Mouse (Mus musculus) limb, embryonic 11.5 days (tissue): Measurements from ENCODE around the gene Rapgef1. TPM values are rescaled to one million over a fixed set of nuclear protein-coding genes. Genes with fewer than 3 reads are reported as not detected.
"Not testable (repeated sequence)": the region's sequence is repeated elsewhere in the genome, so short reads cannot be mapped to it uniquely, and the experiment has no call there.

Source experiments
- ATAC-seq: fragments of 200-750 bp; cut with Nextera tagmentation; 2 replicates; pipeline ENCODE4 v1.8.0; 2017; ENCODE audit warnings: low read depth; ENCODE audit not compliant: insufficient number of reproducible peaks, low FRiP score, low TSS enrichment
- DNase-seq: peaks from one replicate; pipeline ENCODE4 v3.0.0-alpha.2; 2015; ENCODE audit warnings: low spot score
- H3K27ac ChIP-seq: fragments of 300-500 bp; sonication (generic); replicated peaks from 2 replicates; pipeline ENCODE4 v1.5.1; 2014; ENCODE audit warnings: low read depth, mild to moderate bottlenecking, low read length
- H3K27me3 ChIP-seq: fragments of 300-500 bp; sonication (generic); 2 replicates; pipeline ENCODE4 v1.6.1; 2014; ENCODE audit warnings: mild to moderate bottlenecking, low read length, mixed read lengths; ENCODE audit not compliant: control insufficient read depth, insufficient read depth
- H3K36me3 ChIP-seq: fragments of 300-500 bp; sonication (generic); 2 replicates; pipeline ENCODE4 v1.6.1; 2014; ENCODE audit warnings: mild to moderate bottlenecking, low read length, moderate library complexity, mixed read lengths; ENCODE audit not compliant: control insufficient read depth, insufficient read depth
- H3K4me1 ChIP-seq: fragments of 300-500 bp; sonication (generic); 2 replicates; pipeline ENCODE4 v1.6.1; 2014; ENCODE audit warnings: low read length, mixed read lengths; ENCODE audit not compliant: control insufficient read depth, insufficient read depth
- H3K4me2 ChIP-seq: fragments of 300-500 bp; sonication (generic); 2 replicates; pipeline ENCODE4 v1.6.1; 2014; ENCODE audit warnings: low read depth, mild to moderate bottlenecking, moderate library complexity; ENCODE audit not compliant: severe bottlenecking
- H3K4me3 ChIP-seq: fragments of 300-500 bp; sonication (generic); 2 replicates; pipeline ENCODE4 v1.5.1; 2014; ENCODE audit warnings: low read depth, low read length
- H3K9ac ChIP-seq: fragments of 300-500 bp; sonication (generic); 2 replicates; pipeline ENCODE4 v1.6.1; 2014; ENCODE audit warnings: mild to moderate bottlenecking, low read length
- H3K9me3 ChIP-seq: fragments of 300-500 bp; sonication (generic); 2 replicates; pipeline ENCODE4 v1.6.1; 2016; ENCODE audit warnings: low read length; ENCODE audit not compliant: control insufficient read depth
- WGBS: fragments of 180-500 bp; shearing (Covaris S2); extraction: QIAGEN DNeasy Blood & Tissue Kit; methylation state at CpG from one replicate; pipeline ENCODE4 v1.1.7; 2014; 5-methylcytosine and 5-hydroxymethylcytosine counted together
- polyA plus RNA-seq: library from polyadenylated mRNA; unstranded; fragments of >200 nt; fragmentation: Nextera tagmentation; extraction: Ambion mirVana; gene quantifications from 2 replicates; pipeline ENCODE4 v1.2.1, GENCODE M21; 2014

The Rapgef1 gene
- polyA plus RNA-seq, 1 experiment from 2014 or later = 17.1 TPM

- H3K27ac ChIP-seq = no peak overlapping the region
- ATAC-seq = no peak
- no peaks in the 10 kb centered on the region for H3K27me3 ChIP-seq
- no peak overlapping the region for H3K4me2 ChIP-seq
- no peak overlapping the region for H3K9ac ChIP-seq
- H3K36me3 ChIP-seq = peaks cover 18% of the 10 kb centered on the region
- H3K9me3 ChIP-seq = no peaks in the 10 kb centered on the region
- H3K4me1 ChIP-seq = no peaks in the 10 kb centered on the region
- no peak overlapping the region for H3K4me3 ChIP-seq
- no peak for DNase-seq
- 81% methylated on average over 6 of the region's 6 CpGs for WGBS
These were observed 81.9 kb downstream of the Rapgef1 start for GRCm38 (mm10) chr2:29701393-29701792.

- no peak overlapping the region for H3K4me2 ChIP-seq
- no peaks in the 10 kb centered on the region for H3K4me1 ChIP-seq
- no peak overlapping the region for H3K9ac ChIP-seq
- DNase-seq (no peak), ATAC-seq (no peak)
- H3K4me3 ChIP-seq = no peak overlapping the region
- H3K36me3 ChIP-seq = peaks cover 18% of the 10 kb centered on the region
- H3K27ac ChIP-seq = no peak overlapping the region
- WGBS = 95% methylated on average over 8 of the region's 8 CpGs
- H3K9me3 ChIP-seq = no peaks in the 10 kb centered on the region
- no peaks in the 10 kb centered on the region for H3K27me3 ChIP-seq
These were observed 82.7 kb downstream of the Rapgef1 start for GRCm38 (mm10) chr2:29702189-29702588.

- no peak overlapping the region for H3K4me2 ChIP-seq
These were observed 83.9 kb downstream of the Rapgef1 start for GRCm38 (mm10) chr2:29703104-29704081.

GRCm38 (mm10) chr2:29705493-29705892 is 86.0 kb downstream of the Rapgef1 start:
- no peak overlapping the region for H3K4me3 ChIP-seq
- WGBS = 90% methylated on average over 3 of the region's 3 CpGs
- no peak overlapping the region for H3K27ac ChIP-seq
- peaks cover 14% of the 10 kb centered on the region for H3K36me3 ChIP-seq
- H3K9me3 ChIP-seq = no peaks in the 10 kb centered on the region
- H3K4me2 ChIP-seq = no peak overlapping the region
- no peak for ATAC-seq
- H3K9ac ChIP-seq = no peak overlapping the region
- no peaks in the 10 kb centered on the region for H3K27me3 ChIP-seq
- DNase-seq = no peak
- no peaks in the 10 kb centered on the region for H3K4me1 ChIP-seq

More at GRCm38 (mm10) chr2:29703104-29704081, 83.9 kb downstream of the Rapgef1 start:
- no peak for ATAC-seq
- no peak overlapping the region for H3K27ac ChIP-seq
- DNase-seq = no peak
- 92% methylated on average over 9 of the region's 9 CpGs for WGBS
- H3K4me1 ChIP-seq = no peaks in the 10 kb centered on the region
- H3K4me3 ChIP-seq = no peak overlapping the region
- no peaks in the 10 kb centered on the region for H3K9me3 ChIP-seq
- H3K9ac ChIP-seq = no peak overlapping the region
- peaks cover 18% of the 10 kb centered on the region for H3K36me3 ChIP-seq
- H3K27me3 ChIP-seq = no peaks in the 10 kb centered on the region

- Histone ChIP-seq H3K4me3 (no peak overlapping the region), H3K27ac (no peak overlapping the region), H3K4me2 (no peak overlapping the region), H3K4me1 (no peaks in the 10 kb centered on the region), H3K9ac (no peak overlapping the region), H3K36me3 (peaks cover 13% of the 10 kb centered on the region), H3K27me3 (no peaks in the 10 kb centered on the region), H3K9me3 (no peaks in the 10 kb centered on the region)
- no peak for ATAC-seq
- 93% methylated on average over 18 of the region's 18 CpGs for WGBS
- DNase-seq = no peak
These were observed 87.5 kb downstream of the Rapgef1 start for GRCm38 (mm10) chr2:29706726-29707620.

GRCm38 (mm10) chr2:29707731-29708130 is 88.2 kb downstream of the Rapgef1 start:
- H3K4me3 ChIP-seq = no peak overlapping the region
- no peak overlapping the region for H3K4me2 ChIP-seq
- H3K27me3 ChIP-seq = no peaks in the 10 kb centered on the region
- no peaks in the 10 kb centered on the region for H3K4me1 ChIP-seq
- peaks cover 6% of the 10 kb centered on the region for H3K36me3 ChIP-seq
- H3K9me3 ChIP-seq = no peaks in the 10 kb centered on the region
- 90% methylated on average over 4 of the region's 4 CpGs for WGBS
- no peak for DNase-seq
- H3K9ac ChIP-seq = no peak overlapping the region
- H3K27ac ChIP-seq = no peak overlapping the region
- ATAC-seq = no peak

- not testable (repeated sequence) for H3K9ac ChIP-seq, H3K4me2 ChIP-seq, DNase-seq, H3K4me1 ChIP-seq, H3K36me3 ChIP-seq, H3K9me3 ChIP-seq, ATAC-seq, H3K4me3 ChIP-seq, H3K27ac ChIP-seq, H3K27me3 ChIP-seq
- 98% methylated on average over 4 of the region's 4 CpGs for WGBS
These were observed 88.7 kb downstream of the Rapgef1 start for GRCm38 (mm10) chr2:29708209-29708608.

GRCm38 (mm10) chr2:29711038-29711437 is 91.5 kb downstream of the Rapgef1 start:
- no peaks in the 10 kb centered on the region for H3K27me3 ChIP-seq
- H3K36me3 ChIP-seq = peaks cover 7% of the 10 kb centered on the region; the same call in 1 of the 2 replicates
- no peak overlapping the region for H3K9ac ChIP-seq
- WGBS = 66% methylated on average over 3 of the region's 3 CpGs
- H3K4me1 ChIP-seq = no peaks in the 10 kb centered on the region
- no peak overlapping the region for H3K4me2 ChIP-seq
- no peak for ATAC-seq
- H3K4me3 ChIP-seq = no peak overlapping the region
- DNase-seq = no peak
- no peak overlapping the region for H3K27ac ChIP-seq
- H3K9me3 ChIP-seq = no peaks in the 10 kb centered on the region
